Mouse (Mus musculus): ENCODE measurements around the gene Atp5k. TPM values are rescaled to one million over a fixed set of nuclear protein-coding genes. Genes with fewer than 3 reads are reported as not detected.

Gene Atp5k
- polyA plus RNA-seq (2014; fragmentation: Illumina TruSeq; extraction: RNeasy Lipid Tissue Mini Kit (QIAGEN cat#74804); ENCODE audit: low read depth, low replicate concordance) = 50.9 TPM

GRCm38 (mm10) chr5:108433804-108434587 lies at the start of gene Atp5k:
Gene Atp5k (minus strand): TSS chr5:108434448.

GRCm38 (mm10) chr5:108461082-108462065 lies 27.1 kb upstream of the Atp5k start, which contains the start of gene Pcgf3:
Gene Pcgf3 (plus strand): TSS chr5:108461232.

GRCm38 (mm10) chr5:108448785-108449668 lies 14.8 kb upstream of the Atp5k start, which contains the start of gene Mfsd7a:
Gene Mfsd7a (minus strand): TSS chr5:108448891.

GRCm38 (mm10) chr5:108388201-108388600 lies 46.0 kb downstream of the Atp5k start, which contains the start of gene Pde6b:
Gene Pde6b (plus strand): TSS chr5:108388391.

Other genes with a start within 250 kb of the Atp5k start
- gene Dr1, start 165.6 kb downstream of the Atp5k start, polyA plus RNA-seq (2014; fragmentation: Illumina TruSeq; extraction: RNeasy Lipid Tissue Mini Kit (QIAGEN cat#74804); ENCODE audit: low read depth, low replicate concordance) = 163 TPM
- gene Pigg, start 121.8 kb downstream of the Atp5k start, polyA plus RNA-seq (2014; fragmentation: Illumina TruSeq; extraction: RNeasy Lipid Tissue Mini Kit (QIAGEN cat#74804); ENCODE audit: low read depth, low replicate concordance) = 39.1 TPM
- gene Gm42517, start 66.5 kb downstream of the Atp5k start, polyA plus RNA-seq (2014; fragmentation: Illumina TruSeq; extraction: RNeasy Lipid Tissue Mini Kit (QIAGEN cat#74804); ENCODE audit: low read depth, low replicate concordance) = not detected
- not detected for gene Pde6b, start 46.1 kb downstream of the Atp5k start, polyA plus RNA-seq (2014; fragmentation: Illumina TruSeq; extraction: RNeasy Lipid Tissue Mini Kit (QIAGEN cat#74804); ENCODE audit: low read depth, low replicate concordance)
- gene Mfsd7a, start 14.4 kb upstream of the Atp5k start, polyA plus RNA-seq (2014; fragmentation: Illumina TruSeq; extraction: RNeasy Lipid Tissue Mini Kit (QIAGEN cat#74804); ENCODE audit: low read depth, low replicate concordance) = 0.23 TPM
- 33.5 TPM for gene Pcgf3, start 26.8 kb upstream of the Atp5k start, polyA plus RNA-seq (2014; fragmentation: Illumina TruSeq; extraction: RNeasy Lipid Tissue Mini Kit (QIAGEN cat#74804); ENCODE audit: low read depth, low replicate concordance)
- gene Cplx1, start 115.6 kb upstream of the Atp5k start, polyA plus RNA-seq (2014; fragmentation: Illumina TruSeq; extraction: RNeasy Lipid Tissue Mini Kit (QIAGEN cat#74804); ENCODE audit: low read depth, low replicate concordance) = 0.87 TPM
- 47.3 TPM for gene Gak, start 195.3 kb upstream of the Atp5k start, polyA plus RNA-seq (2014; fragmentation: Illumina TruSeq; extraction: RNeasy Lipid Tissue Mini Kit (QIAGEN cat#74804); ENCODE audit: low read depth, low replicate concordance)
- 21.5 TPM for gene Tmem175, start 195.3 kb upstream of the Atp5k start, polyA plus RNA-seq (2014; fragmentation: Illumina TruSeq; extraction: RNeasy Lipid Tissue Mini Kit (QIAGEN cat#74804); ENCODE audit: low read depth, low replicate concordance)
- 8.7 TPM for gene Idua, start 225.9 kb upstream of the Atp5k start, polyA plus RNA-seq (2014; fragmentation: Illumina TruSeq; extraction: RNeasy Lipid Tissue Mini Kit (QIAGEN cat#74804); ENCODE audit: low read depth, low replicate concordance)
- 6.5 TPM for gene Dgkq, start 235.2 kb upstream of the Atp5k start, polyA plus RNA-seq (2014; fragmentation: Illumina TruSeq; extraction: RNeasy Lipid Tissue Mini Kit (QIAGEN cat#74804); ENCODE audit: low read depth, low replicate concordance)
- gene Slc26a1, start 241.1 kb upstream of the Atp5k start, polyA plus RNA-seq (2014; fragmentation: Illumina TruSeq; extraction: RNeasy Lipid Tissue Mini Kit (QIAGEN cat#74804); ENCODE audit: low read depth, low replicate concordance) = not detected